Mouse (Mus musculus): Measurements from ENCODE around the gene Rere.
"Not testable (repeated sequence)": the region's sequence is repeated elsewhere in the genome, so short reads cannot be mapped to it uniquely, and the experiment has no call there.

The Rere gene

DNA sequence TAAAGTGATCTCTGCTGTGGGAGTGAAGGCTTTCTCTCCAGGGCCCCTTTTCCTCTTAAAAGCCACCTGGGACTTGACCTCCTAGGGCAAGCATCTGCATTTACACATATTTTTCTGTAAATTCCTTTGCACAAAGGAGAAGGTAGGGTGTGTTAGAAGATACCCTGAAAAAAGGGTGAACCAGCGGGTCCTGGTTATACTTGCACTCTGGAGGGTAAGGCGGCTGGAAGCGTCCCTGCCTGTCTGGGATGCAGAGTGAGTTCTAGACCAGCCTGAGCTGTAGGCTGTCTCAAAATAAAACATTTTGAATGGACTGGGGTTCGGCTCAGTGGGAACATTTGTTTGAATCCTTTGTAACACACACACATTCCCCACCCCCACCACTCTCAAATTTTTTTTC is 310.2 kb downstream of the Rere start:
- ATAC-seq (ENCODE audit: insufficient number of reproducible peaks, low FRiP score, low TSS enrichment) = no peak

DNA sequence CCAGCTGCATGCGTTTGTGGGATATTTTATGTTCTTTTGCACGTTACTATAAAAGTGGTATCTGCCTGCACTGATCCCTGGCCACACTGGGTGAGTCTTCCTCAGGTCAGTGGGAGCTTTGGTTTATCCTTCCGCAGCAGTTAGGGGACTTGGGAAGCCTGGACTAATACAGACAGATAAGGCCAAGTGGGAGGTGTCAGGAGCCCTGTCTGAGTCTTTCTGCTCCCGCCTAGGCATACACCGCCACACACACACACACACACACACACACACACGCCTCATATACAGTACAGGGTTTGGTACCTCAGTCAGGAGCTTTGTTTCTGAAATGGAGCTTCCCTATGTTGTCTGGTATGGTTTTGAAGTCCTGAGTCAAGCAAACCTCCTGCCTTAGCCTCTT is 310.6 kb downstream of the Rere start:
- ATAC-seq (ENCODE audit: insufficient number of reproducible peaks, low FRiP score, low TSS enrichment) = no peak

DNA sequence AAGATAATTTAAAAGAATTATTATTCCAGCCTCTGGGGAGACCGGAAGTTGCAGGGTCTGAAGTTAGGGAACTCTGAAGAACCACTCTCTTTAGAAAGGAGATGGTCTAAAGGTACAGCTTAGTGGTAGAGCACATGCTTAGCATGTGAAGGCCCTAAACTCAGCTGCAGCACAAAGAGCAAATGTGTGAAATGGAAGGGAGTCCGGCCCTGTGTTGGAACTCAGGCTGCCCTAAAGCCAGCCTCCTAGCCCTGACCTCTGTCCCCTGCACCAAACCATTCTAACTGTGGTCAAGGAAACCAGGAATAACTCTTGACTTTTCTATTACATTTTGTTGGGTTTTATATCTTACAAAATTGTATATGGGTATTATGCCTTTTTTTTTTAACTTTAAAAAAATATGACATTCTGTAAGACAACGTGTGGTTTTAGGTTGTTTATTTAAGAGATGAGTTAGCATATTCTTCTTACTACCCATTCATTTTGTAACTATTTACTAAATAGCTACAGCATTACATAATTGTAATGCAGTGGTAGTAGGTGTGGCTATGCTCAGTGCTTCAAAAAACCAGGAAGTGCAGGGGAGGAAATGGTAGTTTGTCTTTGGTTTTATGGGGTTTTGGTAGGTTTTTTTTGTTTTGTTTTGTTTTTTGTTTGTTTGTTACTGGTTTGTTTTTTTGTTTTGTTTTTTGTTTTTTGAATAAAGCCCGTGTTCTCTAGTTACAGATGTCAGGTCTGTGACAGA is 312.2 kb downstream of the Rere start:
- ATAC-seq (ENCODE audit: insufficient number of reproducible peaks, low FRiP score, low TSS enrichment) = no peak

DNA sequence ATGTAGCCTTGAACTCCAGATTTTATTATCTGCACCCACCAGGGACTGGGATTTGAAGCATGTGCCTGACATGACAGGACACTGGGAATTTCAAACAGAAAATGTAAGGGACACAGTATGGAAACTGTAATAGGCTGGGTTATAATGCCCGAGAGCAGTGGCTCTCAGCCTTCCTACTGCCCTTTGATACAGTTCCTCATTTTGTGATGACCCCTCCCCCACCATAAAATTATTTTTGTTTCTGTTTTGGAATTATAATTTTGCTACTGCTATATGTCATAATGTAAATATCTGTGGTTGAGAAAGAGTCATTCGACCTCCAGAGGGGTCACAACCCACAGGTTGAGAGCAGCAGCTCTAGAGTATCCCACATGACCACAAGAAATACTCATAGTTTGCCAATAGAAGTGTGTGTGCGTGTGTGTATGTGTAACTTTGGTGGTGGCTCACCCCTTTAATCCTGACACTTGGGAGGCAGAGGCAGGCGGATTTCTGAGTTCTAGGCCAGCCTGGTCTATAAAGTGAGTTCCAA is 312.9 kb downstream of the Rere start:
- no peak for ATAC-seq (ENCODE audit: insufficient number of reproducible peaks, low FRiP score, low TSS enrichment)

DNA sequence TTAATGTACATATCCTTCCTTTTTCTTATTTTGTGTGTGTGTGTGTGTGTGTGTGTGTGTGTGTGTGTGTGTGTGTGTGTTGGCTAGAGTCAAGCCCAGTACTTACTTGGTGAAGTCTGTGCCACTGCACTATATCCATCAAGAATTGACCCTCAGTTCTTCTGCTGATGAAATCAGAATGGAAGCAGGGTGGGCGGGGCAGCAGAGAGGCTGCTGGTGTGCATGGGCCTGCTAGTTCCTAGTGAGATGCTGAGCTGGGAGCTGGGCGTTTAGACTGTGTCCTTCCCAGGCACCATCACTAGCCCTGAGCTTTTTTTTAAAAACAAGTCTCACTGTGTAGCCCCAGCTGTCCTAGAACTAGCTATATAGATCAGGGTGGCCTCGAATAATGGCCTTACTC is 313.6 kb downstream of the Rere start:
- no peak for ATAC-seq (ENCODE audit: insufficient number of reproducible peaks, low FRiP score, low TSS enrichment)

DNA sequence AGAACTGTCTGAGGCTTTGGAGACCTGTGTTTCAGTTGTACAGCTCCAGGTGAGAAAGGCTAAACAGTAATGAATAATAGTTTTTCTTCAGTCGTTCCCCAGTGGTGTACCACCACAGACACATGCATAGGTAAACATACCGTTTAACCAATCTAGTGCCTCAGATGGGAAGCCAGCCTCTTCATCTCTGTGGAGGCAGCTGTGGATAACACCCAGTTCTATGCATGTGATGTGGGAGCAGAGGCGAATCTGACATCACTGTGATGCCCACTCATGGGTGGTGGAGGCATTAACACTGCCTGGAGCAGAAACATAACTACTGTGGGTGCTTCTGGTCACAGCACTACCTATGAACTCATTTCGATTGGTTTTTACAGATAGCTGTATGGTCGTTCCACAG is 314.5 kb downstream of the Rere start:
- no peak for ATAC-seq (ENCODE audit: insufficient number of reproducible peaks, low FRiP score, low TSS enrichment)

DNA sequence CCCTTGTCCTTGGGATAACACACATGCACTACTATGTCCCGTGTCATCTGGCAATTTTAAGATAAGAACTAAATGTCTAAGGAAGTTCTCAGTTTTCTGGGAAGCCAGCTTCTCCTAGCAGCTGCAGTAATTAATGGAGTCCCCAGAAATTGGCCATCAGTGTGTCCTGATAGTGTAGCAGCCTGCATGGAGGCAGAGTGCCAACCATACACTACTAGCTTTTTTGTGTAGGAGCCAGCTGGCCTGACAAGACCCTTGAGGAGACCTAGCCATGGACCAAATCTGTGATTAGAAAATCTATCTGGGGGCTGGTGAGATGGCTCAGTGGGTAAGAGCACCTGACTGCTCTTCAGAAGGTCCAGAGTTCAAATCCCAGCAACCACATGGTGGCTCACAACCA is 317.2 kb downstream of the Rere start:
- no peak for ATAC-seq (ENCODE audit: insufficient number of reproducible peaks, low FRiP score, low TSS enrichment)

DNA sequence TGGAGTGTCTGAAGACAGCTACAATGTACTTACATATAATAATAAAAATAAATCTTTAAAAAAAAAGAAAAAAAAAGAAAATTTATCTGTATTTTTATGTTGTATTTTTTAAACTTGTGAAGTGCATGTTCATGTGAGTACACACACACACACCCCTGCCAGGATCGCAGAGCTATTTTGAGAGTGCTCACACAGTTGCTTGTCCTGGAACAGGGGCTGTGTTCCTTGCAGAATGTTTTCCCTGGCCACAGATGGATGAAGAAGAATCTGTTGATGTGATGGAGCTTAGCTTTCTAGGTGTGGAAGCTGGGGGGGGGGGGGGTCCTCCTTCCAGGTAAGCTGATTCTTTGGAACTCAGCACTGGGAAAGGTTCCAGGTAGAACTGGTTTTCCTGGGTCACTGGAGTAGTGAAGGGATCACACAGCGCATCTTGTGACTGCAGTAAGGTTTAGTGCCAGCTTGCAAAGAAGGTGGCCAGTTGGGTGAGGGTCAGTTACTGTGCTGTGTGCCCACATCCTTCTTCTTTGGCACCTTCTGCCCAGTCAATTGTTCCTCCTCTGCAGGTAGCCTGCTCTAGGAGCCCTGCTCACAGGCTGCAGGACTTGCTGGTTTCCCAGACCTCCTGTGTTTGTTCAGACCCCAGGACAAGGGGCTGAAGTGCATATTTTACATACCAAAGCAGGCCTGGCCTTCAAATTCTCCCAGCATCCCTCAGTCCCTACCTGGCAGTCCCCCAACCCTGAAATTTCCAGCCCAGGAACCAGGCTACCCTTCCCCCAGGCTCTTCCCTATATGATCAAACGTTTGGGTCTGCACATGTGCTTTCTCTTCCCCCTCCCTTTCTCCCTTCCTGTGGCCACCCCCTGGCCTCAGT is 317.9 kb downstream of the Rere start:
- ATAC-seq (ENCODE audit: insufficient number of reproducible peaks, low FRiP score, low TSS enrichment) = no peak

DNA sequence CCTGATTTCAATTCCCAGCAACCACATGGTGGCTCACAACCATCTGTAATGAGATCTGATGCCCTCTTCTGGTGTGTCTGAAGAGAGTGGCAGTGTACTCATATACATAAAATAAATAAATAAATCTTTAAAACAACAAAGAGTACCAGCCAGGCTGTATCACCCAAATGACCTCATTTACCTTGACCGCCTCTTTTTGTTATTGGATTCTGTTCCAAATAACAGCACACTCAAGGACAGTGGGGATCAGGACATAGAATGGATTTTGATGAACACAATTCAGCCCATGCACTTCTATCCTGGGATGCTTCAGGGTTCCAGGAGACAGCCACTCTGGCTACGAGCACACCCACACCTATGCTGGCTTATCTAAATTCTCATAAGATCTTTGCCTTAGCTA is 319.1 kb downstream of the Rere start:
- ATAC-seq (ENCODE audit: insufficient number of reproducible peaks, low FRiP score, low TSS enrichment) = not testable (repeated sequence)

DNA sequence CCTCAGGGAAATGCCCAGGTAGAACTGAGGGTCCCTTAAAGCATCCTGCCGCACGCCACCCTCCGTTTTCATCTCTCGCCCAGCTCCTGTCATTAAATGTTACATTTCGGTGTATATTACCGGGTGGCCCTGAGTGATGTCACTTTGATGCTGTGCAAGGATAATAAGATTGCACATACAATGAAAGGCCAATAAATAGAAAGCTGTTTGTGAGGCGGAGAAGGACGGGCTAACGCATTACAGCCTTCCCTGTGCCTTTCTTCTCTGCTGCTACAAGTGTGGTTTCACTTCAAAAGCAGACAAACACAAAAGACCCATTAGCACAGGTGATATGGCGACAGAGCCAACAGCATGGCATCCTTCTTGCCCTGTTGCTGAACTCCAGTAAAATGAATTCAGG is 320.0 kb downstream of the Rere start:
- ATAC-seq (ENCODE audit: insufficient number of reproducible peaks, low FRiP score, low TSS enrichment) = no peak

DNA sequence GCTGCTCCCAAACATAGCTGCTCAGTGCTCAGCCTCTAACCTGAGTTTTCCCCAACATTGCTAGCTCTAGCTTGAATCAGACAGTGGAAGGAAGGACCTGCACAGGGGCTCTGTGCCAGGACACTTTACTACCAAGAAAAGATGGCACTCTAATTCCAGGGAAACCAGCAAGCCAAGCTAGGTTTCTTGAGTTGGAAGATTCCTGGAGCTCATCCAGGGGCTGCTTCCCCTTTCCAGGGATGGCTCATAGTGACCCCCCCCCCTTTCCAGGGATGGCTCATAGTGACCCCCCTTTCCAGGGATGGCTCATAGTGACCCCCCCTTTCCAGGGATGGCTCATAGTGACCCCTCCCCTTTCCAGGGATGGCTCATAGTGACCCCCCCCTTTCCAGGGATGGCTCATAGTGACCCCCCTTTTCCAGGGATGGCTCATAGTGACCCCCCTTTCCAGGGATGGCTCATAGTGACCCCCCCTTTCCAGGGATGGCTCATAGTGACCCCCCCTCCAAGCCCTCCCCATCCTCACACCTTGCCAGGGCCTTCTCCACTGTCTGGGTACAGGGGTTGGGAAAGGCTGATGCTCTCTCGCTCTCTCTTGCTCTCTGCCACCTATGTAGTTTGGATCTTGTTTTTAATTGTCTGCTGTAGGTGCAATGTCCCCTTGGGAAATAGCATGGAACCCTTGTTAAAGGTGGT is 322.1 kb downstream of the Rere start:
- ATAC-seq (ENCODE audit: insufficient number of reproducible peaks, low FRiP score, low TSS enrichment) = no peak

DNA sequence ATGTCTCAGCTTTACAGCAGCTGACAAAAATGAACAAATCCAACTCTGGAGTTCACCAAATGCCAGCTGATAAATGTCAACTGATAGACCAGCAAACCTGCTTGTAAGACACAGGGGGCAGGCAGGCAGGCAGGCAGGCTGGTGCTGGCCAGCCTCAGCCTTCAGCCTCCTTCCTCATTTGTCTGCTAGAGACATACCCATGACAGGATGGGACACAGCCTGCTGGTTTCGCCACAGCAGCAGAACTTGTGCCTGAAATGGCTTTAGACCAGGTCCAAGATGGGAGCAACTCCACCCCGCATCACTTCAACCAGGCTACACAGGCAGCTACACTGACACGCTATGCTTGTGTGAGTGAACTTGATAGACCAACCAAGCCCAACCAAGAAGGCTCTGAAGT is 324.4 kb downstream of the Rere start:
- ATAC-seq (ENCODE audit: insufficient number of reproducible peaks, low FRiP score, low TSS enrichment) = no peak

DNA sequence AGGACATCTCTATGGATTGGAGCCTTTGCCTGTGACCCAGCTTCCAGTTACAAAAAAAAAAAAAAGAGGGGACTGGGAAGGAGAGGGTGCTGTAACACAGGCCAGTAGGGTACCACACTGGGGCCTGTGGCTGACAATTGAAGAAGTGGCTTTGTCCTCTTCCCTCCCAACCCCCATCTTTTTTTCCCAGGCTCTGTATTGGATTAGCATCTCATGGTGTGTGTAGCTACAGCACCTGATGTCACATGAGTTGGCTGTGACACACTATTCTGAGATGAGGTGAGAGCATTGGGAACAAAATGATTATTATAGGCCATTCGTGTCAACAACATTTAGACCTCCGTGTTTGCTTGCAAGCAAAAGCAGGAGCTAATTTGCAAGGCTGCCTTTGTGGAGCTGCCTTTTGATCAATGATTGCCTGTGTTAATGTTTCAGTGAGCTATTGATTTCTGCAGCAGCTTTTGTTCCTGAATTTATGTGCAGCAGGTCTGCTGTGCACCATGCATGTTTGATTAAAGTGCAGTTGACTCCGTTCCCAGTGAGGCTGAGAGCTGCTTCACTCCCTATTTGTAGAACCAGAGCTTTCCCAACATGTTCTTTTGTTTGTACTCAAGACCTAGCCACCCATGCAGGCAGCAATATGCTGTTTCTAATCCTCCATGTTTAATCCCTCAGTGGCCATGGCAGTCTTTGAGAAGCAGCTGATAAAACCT is 325.2 kb downstream of the Rere start:
- no peak for ATAC-seq (ENCODE audit: insufficient number of reproducible peaks, low FRiP score, low TSS enrichment)

DNA sequence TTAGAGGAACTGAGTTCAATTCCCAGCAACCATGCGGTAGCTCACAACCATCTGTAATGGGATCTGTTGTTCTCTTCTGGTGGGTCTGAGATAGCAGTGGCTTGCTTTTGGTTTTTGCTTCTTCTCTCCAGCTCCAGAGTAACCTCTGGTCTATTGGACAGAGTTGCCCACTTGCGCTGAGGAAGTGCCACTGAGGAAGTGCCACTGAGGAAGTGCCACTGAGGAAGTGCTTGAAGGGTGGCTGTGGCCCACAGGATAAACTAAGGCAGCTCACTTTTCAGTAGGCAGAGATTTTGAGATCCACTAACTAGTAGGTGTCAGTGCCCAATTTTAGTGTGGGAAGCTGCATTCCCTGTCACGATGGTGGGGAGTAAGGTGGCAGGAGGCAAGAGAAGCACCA is 327.2 kb downstream of the Rere start:
- no peak for ATAC-seq (ENCODE audit: insufficient number of reproducible peaks, low FRiP score, low TSS enrichment)

DNA sequence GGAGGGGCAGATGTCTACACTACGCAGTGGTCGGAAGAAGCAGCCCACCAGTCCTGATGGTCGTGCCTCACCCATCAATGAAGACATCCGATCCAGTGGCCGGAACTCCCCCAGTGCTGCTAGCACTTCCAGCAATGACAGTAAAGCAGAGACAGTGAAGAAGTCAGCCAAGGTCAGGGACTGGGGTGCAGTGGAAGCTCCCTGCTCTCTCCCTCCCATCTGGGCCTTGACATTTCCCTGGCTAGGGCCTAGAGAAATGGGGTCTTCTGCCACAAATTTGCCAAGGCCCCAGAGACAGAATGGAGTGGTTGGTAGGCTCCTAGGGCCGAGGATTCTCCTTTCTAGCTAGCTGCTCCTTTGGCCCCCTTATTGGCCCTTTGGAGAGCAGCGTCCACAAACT is 332.3 kb downstream of the Rere start:
- ATAC-seq (ENCODE audit: insufficient number of reproducible peaks, low FRiP score, low TSS enrichment) = no peak

DNA sequence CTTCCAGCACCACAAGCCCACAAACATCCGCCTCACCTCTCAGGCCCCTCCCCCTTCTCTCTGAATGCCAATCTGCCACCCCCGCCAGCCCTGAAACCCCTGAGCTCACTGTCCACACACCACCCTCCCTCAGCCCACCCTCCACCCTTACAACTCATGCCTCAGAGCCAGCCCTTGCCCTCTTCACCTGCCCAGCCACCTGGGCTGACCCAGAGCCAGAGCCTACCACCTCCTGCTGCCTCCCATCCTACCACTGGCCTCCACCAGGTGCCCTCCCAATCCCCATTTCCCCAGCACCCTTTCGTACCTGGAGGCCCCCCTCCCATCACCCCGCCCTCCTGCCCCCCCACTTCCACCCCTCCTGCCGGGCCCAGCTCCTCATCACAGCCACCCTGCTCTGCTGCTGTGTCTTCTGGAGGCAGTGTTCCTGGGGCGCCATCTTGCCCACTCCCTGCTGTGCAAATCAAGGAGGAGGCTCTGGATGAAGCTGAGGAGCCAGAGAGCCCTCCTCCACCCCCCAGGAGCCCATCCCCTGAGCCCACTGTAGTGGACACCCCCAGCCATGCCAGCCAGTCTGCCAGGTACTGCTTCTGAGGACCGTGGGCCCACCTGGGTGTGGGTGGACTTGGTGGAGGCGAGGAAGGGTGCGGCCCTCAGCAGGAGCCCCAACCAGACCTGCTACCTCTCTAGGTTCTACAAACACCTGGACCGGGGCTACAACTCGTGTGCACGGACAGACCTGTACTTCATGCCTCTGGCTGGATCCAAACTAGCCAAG is 334.0 kb downstream of the Rere start:
- ATAC-seq (ENCODE audit: insufficient number of reproducible peaks, low FRiP score, low TSS enrichment) = no peak

DNA sequence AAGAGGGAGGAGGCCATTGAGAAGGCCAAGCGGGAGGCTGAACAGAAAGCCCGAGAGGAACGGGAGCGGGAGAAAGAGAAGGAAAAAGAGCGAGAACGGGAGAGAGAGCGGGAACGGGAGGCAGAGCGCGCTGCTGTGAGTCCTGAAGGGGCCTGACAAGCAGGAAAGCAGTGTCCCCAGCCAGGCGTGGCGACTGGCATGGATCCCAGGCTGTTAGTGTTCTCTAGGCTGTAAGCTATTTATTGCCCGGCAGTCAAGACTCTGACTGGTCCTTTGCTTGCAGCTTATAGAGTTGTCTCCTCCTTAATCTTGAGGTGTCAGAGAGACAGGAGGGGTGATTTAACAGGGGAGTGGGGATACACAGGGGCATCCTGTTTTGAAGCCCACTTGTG is 334.6 kb downstream of the Rere start:
- no peak for ATAC-seq (ENCODE audit: insufficient number of reproducible peaks, low FRiP score, low TSS enrichment)

DNA sequence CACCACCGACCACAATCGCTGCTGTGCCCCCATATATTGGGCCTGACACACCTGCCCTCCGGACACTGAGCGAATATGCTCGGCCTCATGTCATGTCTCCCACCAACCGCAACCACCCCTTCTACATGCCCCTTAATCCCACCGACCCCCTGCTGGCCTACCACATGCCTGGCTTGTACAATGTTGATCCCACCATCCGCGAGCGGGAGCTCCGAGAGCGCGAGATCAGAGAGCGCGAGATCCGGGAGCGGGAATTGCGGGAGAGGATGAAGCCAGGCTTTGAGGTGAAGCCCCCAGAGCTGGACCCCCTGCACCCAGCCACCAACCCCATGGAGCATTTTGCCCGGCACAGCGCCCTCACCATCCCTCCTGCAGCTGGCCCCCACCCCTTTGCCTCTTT is 335.4 kb downstream of the Rere start:
- no peak for ATAC-seq (ENCODE audit: insufficient number of reproducible peaks, low FRiP score, low TSS enrichment)

DNA sequence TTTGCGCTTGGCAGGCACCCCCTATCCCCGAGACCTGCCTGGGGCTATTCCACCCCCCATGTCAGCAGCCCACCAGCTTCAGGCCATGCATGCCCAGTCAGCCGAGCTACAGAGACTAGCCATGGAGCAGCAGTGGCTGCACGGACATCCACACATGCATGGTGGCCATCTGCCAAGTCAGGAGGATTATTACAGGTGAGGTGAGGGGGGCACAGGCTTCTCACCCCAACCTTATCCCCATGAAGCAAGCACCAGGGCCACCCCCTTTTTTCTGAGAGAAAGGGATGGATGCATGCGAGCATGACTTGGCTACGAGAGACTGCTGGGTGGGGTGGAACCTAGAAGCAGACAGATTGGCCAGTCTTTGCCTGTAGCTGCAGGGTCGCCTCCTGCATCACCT is 337.6 kb downstream of the Rere start:
- no peak for ATAC-seq (ENCODE audit: insufficient number of reproducible peaks, low FRiP score, low TSS enrichment)

DNA sequence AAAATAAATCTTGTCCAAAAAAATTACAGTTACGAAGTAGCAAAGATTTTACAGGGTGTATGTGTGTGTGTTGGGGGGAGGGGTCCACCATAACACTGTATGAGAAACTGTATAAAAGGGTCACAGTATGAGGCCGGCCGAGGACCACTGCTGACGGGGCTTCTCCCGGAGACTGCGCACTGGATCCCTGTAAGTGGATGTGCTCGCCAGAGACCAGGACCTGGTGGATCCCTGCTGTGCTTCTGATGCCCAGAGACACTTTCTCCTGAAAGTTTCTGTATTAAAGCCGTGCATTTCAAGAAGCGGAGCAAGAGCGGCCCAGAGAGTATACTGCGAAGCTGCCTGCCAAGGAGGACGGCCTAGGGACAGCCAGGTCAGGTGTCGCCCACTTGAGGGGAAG is 341.2 kb downstream of the Rere start:
- ATAC-seq (ENCODE audit: insufficient number of reproducible peaks, low FRiP score, low TSS enrichment) = no peak
